Mouse (Mus musculus) thymus, postnatal 25 days (tissue): Measurements from ENCODE around the gene Ubtd1.

Experiments
- DNase-seq: peaks from one replicate; pipeline ENCODE4 v3.0.0; 2022

Ubtd1 gene

GRCm38 (mm10) chr19:41994023-41994422, 12.5 kb downstream of the Ubtd1 start:
- no peak for DNase-seq

- DNase-seq = no peak
Observed at GRCm38 (mm10) chr19:41995483-41995882, 13.9 kb downstream of the Ubtd1 start.

- DNase-seq = no peak
Observed at GRCm38 (mm10) chr19:41997090-41997489, 15.5 kb downstream of the Ubtd1 start.

- no peak for DNase-seq
Observed at GRCm38 (mm10) chr19:41998770-41999548, 17.4 kb downstream of the Ubtd1 start.

- DNase-seq = no peak
Observed at GRCm38 (mm10) chr19:41999688-42000283, 18.2 kb downstream of the Ubtd1 start.

- DNase-seq = no peak
Observed at GRCm38 (mm10) chr19:42000446-42000958, 18.9 kb downstream of the Ubtd1 start.

GRCm38 (mm10) chr19:42001253-42001980, 19.9 kb downstream of the Ubtd1 start:
- no peak for DNase-seq

- DNase-seq = no peak
Observed at GRCm38 (mm10) chr19:42004258-42004657, 22.7 kb downstream of the Ubtd1 start.

GRCm38 (mm10) chr19:42005616-42006015, 24.1 kb downstream of the Ubtd1 start:
- no peak for DNase-seq

- DNase-seq = no peak
Observed at GRCm38 (mm10) chr19:42006568-42006967, 25.0 kb downstream of the Ubtd1 start.

GRCm38 (mm10) chr19:42008586-42008985, 27.0 kb downstream of the Ubtd1 start:
- DNase-seq = no peak

GRCm38 (mm10) chr19:42009067-42009466, 27.5 kb downstream of the Ubtd1 start:
- DNase-seq = no peak

GRCm38 (mm10) chr19:42010436-42010835, 28.9 kb downstream of the Ubtd1 start:
- DNase-seq = no peak

- no peak for DNase-seq
Observed at GRCm38 (mm10) chr19:42011123-42011522, 29.6 kb downstream of the Ubtd1 start.

GRCm38 (mm10) chr19:42014231-42014825, 32.8 kb downstream of the Ubtd1 start:
- no peak for DNase-seq

- no peak for DNase-seq
Observed at GRCm38 (mm10) chr19:42015001-42015400, 33.4 kb downstream of the Ubtd1 start.

GRCm38 (mm10) chr19:42016251-42016650, 34.7 kb downstream of the Ubtd1 start:
- no peak for DNase-seq

- DNase-seq = no peak
Observed at GRCm38 (mm10) chr19:42016840-42017239, 35.3 kb downstream of the Ubtd1 start.

- DNase-seq = no peak
Observed at GRCm38 (mm10) chr19:42017399-42018247, 36.1 kb downstream of the Ubtd1 start.

GRCm38 (mm10) chr19:42019011-42019522, 37.5 kb downstream of the Ubtd1 start:
- peak; percentile 52 for DNase-seq

- no peak for DNase-seq
Observed at GRCm38 (mm10) chr19:42021681-42022541, 40.3 kb downstream of the Ubtd1 start.
